Mouse (Mus musculus) myocyte (in vitro differentiated cells): ENCODE measurements around the gene Gsap.
"Not testable (repeated sequence)": the region's sequence is repeated elsewhere in the genome, so short reads cannot be mapped to it uniquely, and the experiment has no call there.

Source experiments
- MAX ChIP-seq: IDR thresholded peaks from one replicate; pipeline ENCODE4 v1.6.1; 2011; ENCODE audit warnings: low read depth, mild to moderate bottlenecking, control low read depth
- MYOD1 ChIP-seq, 3 experiments: IDR thresholded peaks; one replicate each; pipeline ENCODE4 v1.6.1; 2011; ENCODE audit warnings: control low read depth in 2 of 3, low read depth in 2 of 3, mild to moderate bottlenecking in 2 of 3, moderate library complexity in 1 of 3; ENCODE audit not compliant: insufficient read length in 2 of 3, control insufficient read depth in 1 of 3
- POLR2A ChIP-seq: IDR thresholded peaks from one replicate; pipeline ENCODE4 v1.6.1; 2011; ENCODE audit warnings: low read depth, mild to moderate bottlenecking, control low read depth, moderate library complexity; ENCODE audit not compliant: insufficient read length
- POLR2AphosphoS2 ChIP-seq: IDR thresholded peaks from one replicate; pipeline ENCODE4 v1.6.1; 2011; ENCODE audit warnings: low read depth, control low read depth; ENCODE audit not compliant: insufficient read length
- USF1 ChIP-seq: IDR thresholded peaks from one replicate; pipeline ENCODE4 v1.6.1; 2011; ENCODE audit warnings: low read depth, mild to moderate bottlenecking, control low read depth, moderate library complexity

GRCm38 (mm10) chr5:21141133-21141551 lies 44.9 kb upstream of the Gsap start:
- TF ChIP-seq POLR2A; MYOD1 (IDR thresholded peaks at IDR 0.05; ENCODE audit: control insufficient read depth in 1 of 3, insufficient read length in 2 of 3, low read depth in 2 of 3); POLR2AphosphoS2; MAX; USF1: not testable (repeated sequence)
